Comparison of ENCODE assay signal across 10 mouse cellular contexts in genomic region chr13:5424110-5424509, GRCm38 (mm10).
DNase-seq lines count a peak whose midpoint lies in the region; ATAC-seq lines count a peak whose summit lies in the region.
"Had no signal": no experiment of that assay in that cellular context is flagged by ENCODE, and none has a peak within 500 bp of the region (broad histone marks: within the 10 kb centered on the region; RNA-seq: fewer than 3 reads in every experiment).

No protein-coding gene starts in this region.

- no peaks in the 10 kb centered on the region for H3K36me3 ChIP-seq in lung, embryonic 16.5 days (ENCODE audit: control insufficient read depth, insufficient read depth, low read length)
- H3K36me3 ChIP-seq: forebrain, embryonic 12.5 days had no signal

- no peak overlapping the region for H3K4me2 ChIP-seq in lung, embryonic 16.5 days (ENCODE audit: low read depth, low read length)
- H3K4me2 ChIP-seq: forebrain, embryonic 12.5 days had no signal

- H3K27me3 ChIP-seq in lung, embryonic 16.5 days (ENCODE audit: control insufficient read depth, insufficient read depth, low read depth, low read length) = no peaks in the 10 kb centered on the region
- H3K27me3 ChIP-seq: forebrain, embryonic 12.5 days had no signal

- no peak overlapping the region for H3K9ac ChIP-seq in lung, embryonic 16.5 days (ENCODE audit: low read length)
- H3K9ac ChIP-seq: forebrain, embryonic 12.5 days had no signal

- DNase-seq in adrenal gland, postnatal 14 days = peak; percentile 6
- DNase-seq in adrenal gland, adult 8-10 months = no peak
- DNase-seq in NIH3T3 (ENCODE audit: low read depth) = peak; percentile 66
- DNase-seq in gonadal fat pad, adult 2 months (ENCODE audit: low read depth) = peak; percentile 54
- DNase-seq in layer of hippocampus, adult 9-11 months = no peak
- no peak for DNase-seq in thymus, adult 18-20 months
- DNase-seq in thymus, postnatal 14 days = no peak
- DNase-seq: thymus, postnatal 36 days had no signal

- no peaks in the 10 kb centered on the region for H3K9me3 ChIP-seq in lung, embryonic 16.5 days (ENCODE audit: control insufficient read depth, low read length)
- H3K9me3 ChIP-seq: forebrain, embryonic 12.5 days had no signal

- no peak overlapping the region for H3K27ac ChIP-seq in lung, embryonic 16.5 days (ENCODE audit: low read length)
- H3K27ac ChIP-seq: forebrain, embryonic 12.5 days had no signal

- WGBS in lung, embryonic 16.5 days = 37% methylated on average over 1 of the region's 1 CpGs

- H3K4me3 ChIP-seq in lung, embryonic 16.5 days (ENCODE audit: low read length) = no peak overlapping the region
- H3K4me3 ChIP-seq: forebrain, embryonic 12.5 days had no signal

- no peaks in the 10 kb centered on the region for H3K4me1 ChIP-seq in lung, embryonic 16.5 days (replicated peaks; ENCODE audit: control insufficient read depth, insufficient read depth, low read length)
- H3K4me1 ChIP-seq: forebrain, embryonic 12.5 days had no signal

- peak; percentile 52; the same call in 1 of the 2 replicates for ATAC-seq in lung, embryonic 16.5 days (ENCODE audit: low read depth)

Comparison
In these comparisons a context has a peak if more than half of its experiments do, and no peak if none do; other contexts are left out.
1. DNase-seq: peak in adrenal gland, postnatal 14 days (single experiment), NIH3T3 (single experiment) and gonadal fat pad, adult 2 months (single experiment); none in adrenal gland, adult 8-10 months (single experiment), layer of hippocampus, adult 9-11 months (single experiment), thymus, adult 18-20 months (0 of 2) and thymus, postnatal 14 days (single experiment).